Mouse (Mus musculus) kidney, adult 9 months (tissue): ENCODE measurements around the gene Btg1-ps1.
"Not testable (repeated sequence)": the region's sequence is repeated elsewhere in the genome, so short reads cannot be mapped to it uniquely, and the experiment has no call there.

ENCODE experiments used
- DNase-seq: peaks from one replicate; pipeline ENCODE4 v3.0.0; 2022

The Btg1-ps1 gene

DNA sequence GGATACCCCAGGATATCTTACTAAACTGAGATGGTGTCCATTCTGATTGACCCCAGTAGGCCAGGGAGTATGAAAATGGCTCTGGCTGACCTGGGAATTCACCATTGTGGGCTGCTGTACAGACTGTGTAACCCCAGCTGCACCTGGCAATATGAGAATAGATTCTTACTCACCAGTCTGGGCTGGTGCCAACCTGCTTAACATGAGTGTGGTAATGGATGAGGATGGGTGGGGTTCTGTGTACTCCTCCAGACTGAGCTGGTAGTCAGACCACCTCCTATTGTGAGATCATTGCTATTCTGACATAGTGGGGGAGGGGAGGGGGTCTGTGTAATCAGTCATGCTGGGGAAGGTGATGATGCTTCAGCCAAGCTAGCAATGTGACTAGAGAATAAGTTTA lies at the start of gene Btg1-ps1:
Gene Btg1-ps1, minus strand, starts transcription at position 219 of the 400 bp plus-strand sequence.
- not testable (repeated sequence) for DNase-seq

DNA sequence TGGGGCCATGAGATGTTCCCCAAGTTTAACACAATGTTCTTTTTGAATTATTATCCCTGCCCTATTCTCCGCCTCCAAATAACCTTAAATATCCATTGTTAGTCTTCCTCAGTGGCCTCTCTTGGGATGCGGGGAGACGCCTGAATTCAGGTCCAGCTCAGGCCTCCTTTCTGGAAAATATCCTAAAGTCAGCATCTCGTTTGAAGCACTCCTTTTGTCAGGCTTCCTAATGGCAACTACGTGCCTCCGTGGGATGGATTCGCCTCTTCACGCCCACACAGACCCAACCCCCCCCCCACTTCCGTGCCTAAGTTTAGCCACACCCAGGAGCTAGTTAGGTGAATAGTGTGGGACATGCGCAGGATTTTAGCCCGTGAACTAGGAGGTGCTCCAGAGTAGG lies 47.6 kb upstream of the Btg1-ps1 start, which contains the start of gene Rhox10:
Gene Rhox10, plus strand, starts transcription at position 301 of the 400 bp plus-strand sequence.
- DNase-seq: no peak

DNA sequence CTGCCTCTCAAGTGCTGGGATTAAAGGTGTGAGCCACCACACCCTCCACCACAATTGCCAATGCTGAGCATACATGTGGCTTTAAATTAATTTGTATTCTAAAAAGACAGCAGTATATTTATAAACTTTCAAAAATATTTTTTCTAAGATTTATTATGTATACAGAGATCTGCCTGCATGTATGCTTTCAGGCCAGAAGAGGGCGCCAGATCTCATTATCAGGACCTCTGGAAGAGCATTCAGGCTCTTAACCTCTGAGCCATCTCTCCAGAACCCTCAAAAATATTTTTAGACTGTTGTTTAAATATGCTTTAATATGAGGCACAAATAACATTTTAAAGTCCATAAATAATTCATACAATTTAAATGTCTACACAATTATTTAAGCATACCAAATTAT lies 42.9 kb upstream of the Btg1-ps1 start:
- peak; percentile 0 for DNase-seq

DNA sequence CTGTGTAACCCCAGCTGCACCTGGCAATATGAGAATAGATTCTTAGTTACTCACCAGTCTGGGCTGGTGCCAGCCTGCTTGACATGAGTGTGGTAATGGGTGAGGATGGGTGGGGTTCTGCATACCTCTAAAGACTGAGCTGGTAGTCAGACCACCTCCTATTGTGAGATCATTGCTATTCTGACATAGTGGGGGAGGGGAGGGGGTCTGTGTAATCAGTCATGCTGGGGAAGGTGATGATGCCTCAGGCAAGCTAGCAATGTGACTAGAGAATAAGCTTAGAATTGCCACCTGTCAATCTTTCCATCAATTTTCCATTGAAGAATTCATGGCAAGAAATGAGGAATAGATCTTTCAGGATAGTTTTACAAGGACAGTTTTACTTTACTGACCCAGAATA lies 24.4 kb upstream of the Btg1-ps1 start, which contains the start of gene Btg1-ps2:
Gene Btg1-ps2, minus strand, starts transcription at position 101 of the 400 bp plus-strand sequence.
- DNase-seq: not testable (repeated sequence)

GRCm38 (mm10) chrX:38039666-38040065 lies 21.1 kb upstream of the Btg1-ps1 start:
- DNase-seq: no peak

GRCm38 (mm10) chrX:38033841-38034240 lies 15.2 kb upstream of the Btg1-ps1 start:
- DNase-seq: no peak

DNA sequence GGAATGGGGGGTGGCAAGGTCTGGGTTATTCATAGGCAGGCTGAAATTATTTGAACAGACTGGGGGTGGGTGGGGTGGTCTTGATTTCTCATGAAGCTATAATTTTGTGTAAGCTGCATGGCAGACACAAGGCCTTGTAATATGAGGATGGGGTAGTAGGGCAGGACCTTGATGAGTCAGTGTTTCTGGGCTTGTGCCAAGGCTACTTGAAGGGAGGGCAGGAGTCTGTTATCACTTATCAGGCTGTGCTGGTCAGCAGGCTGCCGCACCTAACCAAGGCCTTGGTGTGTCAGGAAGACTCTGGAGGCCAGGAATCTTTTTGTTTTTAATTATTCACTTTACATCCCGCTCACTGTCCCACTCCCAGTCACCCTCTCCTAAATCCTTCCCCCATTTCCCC lies 9.9 kb downstream of the Btg1-ps1 start:
- no peak for DNase-seq
